Mouse (Mus musculus) kidney, embryonic 15.5 days (tissue): Measurements from ENCODE around the gene Supt7l. TPM values are rescaled to one million over a fixed set of nuclear protein-coding genes. Genes with fewer than 3 reads are reported as not detected.

Experiments
- ATAC-seq: fragments of 200-750 bp; cut with Nextera tagmentation; replicated peaks from 2 replicates; pipeline ENCODE4 v1.8.0; 2017; ENCODE audit warnings: moderate TSS enrichment; ENCODE audit not compliant: low FRiP score
- H3K27ac ChIP-seq: fragments of 300-500 bp; sonication (generic); 2 replicates; pipeline ENCODE4 v1.5.1; 2015; ENCODE audit warnings: mild to moderate bottlenecking, inconsistent platforms
- H3K27me3 ChIP-seq: fragments of 300-500 bp; sonication (generic); 2 replicates; pipeline ENCODE4 v1.6.1; 2015; ENCODE audit warnings: inconsistent platforms
- H3K36me3 ChIP-seq: fragments of 300-500 bp; sonication (generic); 2 replicates; pipeline ENCODE4 v1.6.1; 2015; ENCODE audit warnings: inconsistent platforms
- H3K4me1 ChIP-seq: fragments of 300-500 bp; sonication (generic); 2 replicates; pipeline ENCODE4 v1.6.1; 2015; ENCODE audit warnings: inconsistent platforms
- H3K4me2 ChIP-seq: fragments of 300-500 bp; sonication (generic); 2 replicates; pipeline ENCODE4 v1.6.1; 2015; ENCODE audit warnings: moderate library complexity, mild to moderate bottlenecking, inconsistent platforms
- H3K4me3 ChIP-seq: fragments of 300-500 bp; sonication (generic); replicated peaks from 2 replicates; pipeline ENCODE4 v1.5.1; 2015; ENCODE audit warnings: mild to moderate bottlenecking, inconsistent platforms
- H3K9ac ChIP-seq: fragments of 300-500 bp; sonication (generic); 2 replicates; pipeline ENCODE4 v1.6.1; 2015; ENCODE audit warnings: mild to moderate bottlenecking, inconsistent platforms
- H3K9me3 ChIP-seq: fragments of 300-500 bp; sonication (generic); replicated peaks from 2 replicates; pipeline ENCODE4 v1.6.1; 2016; ENCODE audit warnings: inconsistent platforms
- WGBS: fragments of 180-500 bp; shearing (Covaris S2); methylation state at CpG from one replicate; pipeline ENCODE4 v1.1.7; 2015; ENCODE audit warnings: mixed read lengths; 5-methylcytosine and 5-hydroxymethylcytosine counted together
- polyA plus RNA-seq: library from polyadenylated mRNA; unstranded; fragments of >200 nt; fragmentation: Nextera tagmentation; extraction: Ambion mirVana; gene quantifications from 2 replicates; pipeline ENCODE4 v1.2.1, GENCODE M21; 2015

Gene Supt7l
- polyA plus RNA-seq, 1 experiment from 2014 or later, result 28.9 TPM

- H3K27ac ChIP-seq, result no peak overlapping the region
- WGBS, result 91% methylated on average over 3 of the region's 3 CpGs
- H3K4me1 ChIP-seq, result no peaks in the 10 kb centered on the region
- no peak overlapping the region for H3K4me2 ChIP-seq
- ATAC-seq, result no peak
- peaks cover 3% of the 10 kb centered on the region; the same call in 1 of the 2 replicates for H3K36me3 ChIP-seq
- H3K9me3 ChIP-seq, result no peaks in the 10 kb centered on the region
- H3K4me3 ChIP-seq, result no peak overlapping the region
- H3K9ac ChIP-seq, result no peak overlapping the region
- H3K27me3 ChIP-seq, result peaks cover 9% of the 10 kb centered on the region; the same call in 1 of the 2 replicates
Measured at GRCm38 (mm10) chr5:31487889-31488288, 39.7 kb downstream of the Supt7l start.

- Histone ChIP-seq H3K27me3 (no peaks in the 10 kb centered on the region), H3K4me2 (no peak within 1 kb of the TSS), H3K4me1 (no peaks in the 10 kb centered on the region), H3K9me3 (no peaks in the 10 kb centered on the region), H3K9ac (no peak within 1 kb of the TSS), H3K4me3 (no peak within 1 kb of the TSS), H3K36me3 (peaks cover 24% of the 10 kb centered on the region), H3K27ac (no peak within 1 kb of the TSS)
- no peak for ATAC-seq
- 96% methylated on average over 3 of the region's 3 CpGs for WGBS
Measured at GRCm38 (mm10) chr5:31485440-31485839, 42.2 kb downstream of the Supt7l start, which contains the start of gene 4930548H24Rik. 4930548H24Rik (plus strand) TSS chr5:31485740.

- ATAC-seq, result no peak
- 89% methylated on average over 4 of the region's 4 CpGs for WGBS
- no peaks in the 10 kb centered on the region for H3K27me3 ChIP-seq
- no peak overlapping the region for H3K4me2 ChIP-seq
- peaks cover 73% of the 10 kb centered on the region for H3K36me3 ChIP-seq
- no peaks in the 10 kb centered on the region for H3K4me1 ChIP-seq
- H3K4me3 ChIP-seq, result no peak overlapping the region
- H3K27ac ChIP-seq, result no peak overlapping the region
- H3K9ac ChIP-seq, result no peak overlapping the region
- no peaks in the 10 kb centered on the region for H3K9me3 ChIP-seq
Measured at GRCm38 (mm10) chr5:31480536-31480935, 47.1 kb downstream of the Supt7l start.

GRCm38 (mm10) chr5:31470334-31470733, 57.3 kb downstream of the Supt7l start:
- ATAC-seq, result no peak
- no peak overlapping the region for H3K9ac ChIP-seq
- no peak overlapping the region for H3K4me3 ChIP-seq
- H3K4me1 ChIP-seq, result no peaks in the 10 kb centered on the region
- H3K9me3 ChIP-seq, result no peaks in the 10 kb centered on the region
- no peak overlapping the region for H3K4me2 ChIP-seq
- WGBS, result 81% methylated on average over 7 of the region's 7 CpGs
- H3K27ac ChIP-seq, result no peak overlapping the region
- H3K27me3 ChIP-seq, result no peaks in the 10 kb centered on the region
- H3K36me3 ChIP-seq, result peaks cover 95% of the 10 kb centered on the region

GRCm38 (mm10) chr5:31469711-31470110, 57.9 kb downstream of the Supt7l start:
- Histone ChIP-seq H3K36me3 (peaks cover 92% of the 10 kb centered on the region), H3K9me3 (no peaks in the 10 kb centered on the region), H3K9ac (no peak overlapping the region), H3K4me2 (no peak overlapping the region), H3K4me3 (no peak overlapping the region), H3K27ac (no peak overlapping the region), H3K27me3 (no peaks in the 10 kb centered on the region), H3K4me1 (no peaks in the 10 kb centered on the region)
- 92% methylated on average over 6 of the region's 6 CpGs for WGBS
- no peak for ATAC-seq

- Histone ChIP-seq H3K27ac (no peak overlapping the region), H3K36me3 (peaks cover 73% of the 10 kb centered on the region)
- 91% methylated on average over 3 of the region's 3 CpGs for WGBS
Measured at GRCm38 (mm10) chr5:31467798-31468197, 59.8 kb downstream of the Supt7l start.

More at GRCm38 (mm10) chr5:31467798-31468197, 59.8 kb downstream of the Supt7l start:
- Histone ChIP-seq H3K9ac (no peak overlapping the region), H3K4me2 (no peak overlapping the region), H3K4me1 (no peaks in the 10 kb centered on the region), H3K4me3 (no peak overlapping the region), H3K27me3 (no peaks in the 10 kb centered on the region), H3K9me3 (no peaks in the 10 kb centered on the region)
- ATAC-seq, result no peak

Other genes with a start within 250 kb of the Supt7l start
- 36.3 and 36.9 TPM in 2 replicates for gene Ift172, start 236.7 kb downstream of the Supt7l start, polyA plus RNA-seq
- gene Fndc4, start 231.7 kb downstream of the Supt7l start, polyA plus RNA-seq, result 42.3 and 46.2 TPM in 2 replicates
- 0.21 and 0.70 TPM in 2 replicates for gene Gckr, start 230.4 kb downstream of the Supt7l start, polyA plus RNA-seq
- 48.5 and 60.2 TPM in 2 replicates for gene Zfp512, start 75.4 kb downstream of the Supt7l start, polyA plus RNA-seq
- not detected in 2 replicates for gene 4930548H24Rik, start 42.1 kb downstream of the Supt7l start, polyA plus RNA-seq
- gene Gpn1, start 33.1 kb downstream of the Supt7l start, polyA plus RNA-seq, result 70.5 and 72.3 TPM in 2 replicates
- 36.7 and 38.9 TPM in 2 replicates for gene Slc4a1ap, start 812 bp downstream of the Supt7l start, polyA plus RNA-seq
- 272 and 284 TPM in 2 replicates for gene Mrpl33, start 69.1 kb upstream of the Supt7l start, polyA plus RNA-seq
- 4.5 and 5.5 TPM in 2 replicates for gene Rbks, start 169.8 kb upstream of the Supt7l start, polyA plus RNA-seq
- 76.7 and 83.2 TPM in 2 replicates for gene Babam2, start 169.9 kb upstream of the Supt7l start, polyA plus RNA-seq